Mouse (Mus musculus): ENCODE data around the gene Clec9a. TPM values are rescaled to one million over a fixed set of nuclear protein-coding genes. Genes with fewer than 3 reads are reported as not detected.

Gene Clec9a
- polyA plus RNA-seq, 1 experiment from 2014 or later, result 0.36 TPM

GRCm38 (mm10) chr6:129405999-129406398 is 2.7 kb upstream of the Clec9a start:
- Histone ChIP-seq H3K9me3 (replicated peaks; ENCODE audit: control insufficient read depth, low read length) (no peaks in the 10 kb centered on the region), H3K27me3 (ENCODE audit: control insufficient read depth, insufficient read depth, low read length) (no peaks in the 10 kb centered on the region), H3K4me1 (ENCODE audit: control insufficient read depth, insufficient read depth, low read length) (no peaks in the 10 kb centered on the region; the same call in 1 of the 2 replicates), H3K36me3 (ENCODE audit: control insufficient read depth, insufficient read depth, low read length) (no peaks in the 10 kb centered on the region), H3K9ac (ENCODE audit: low read depth, low read length) (no peak overlapping the region), H3K4me3 (ENCODE audit: low read depth, low read length) (no peak overlapping the region), H3K4me2 (no peak overlapping the region), H3K27ac (ENCODE audit: low read depth, low read length) (no peak overlapping the region)
- ATAC-seq (replicated peaks; ENCODE audit: insufficient number of reproducible peaks, low FRiP score, low TSS enrichment), result no peak

DNA sequence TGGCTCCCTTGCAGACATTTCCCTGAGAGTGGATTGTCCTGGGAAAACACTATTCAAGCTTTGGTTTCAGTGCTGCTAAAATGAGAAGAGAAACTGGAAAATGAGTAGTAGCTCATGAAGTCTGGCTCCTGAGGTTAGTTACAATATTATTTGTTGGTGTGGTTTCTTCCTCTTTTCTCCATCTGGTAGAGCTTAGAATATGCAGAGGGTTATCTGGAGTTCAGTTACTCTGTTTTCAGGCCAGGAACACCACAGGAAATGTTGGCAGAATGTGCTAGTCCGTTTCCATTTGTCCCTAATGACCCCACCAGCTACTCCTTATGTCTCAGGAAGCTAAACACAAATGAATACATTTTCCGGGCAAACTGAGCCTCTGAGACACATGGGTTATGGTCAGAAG is 1.3 kb upstream of the Clec9a start:
- Histone ChIP-seq H3K4me2 (no peak overlapping the region), H3K27ac (ENCODE audit: low read depth, low read length) (no peak overlapping the region), H3K9me3 (replicated peaks; ENCODE audit: control insufficient read depth, low read length) (no peaks in the 10 kb centered on the region), H3K36me3 (ENCODE audit: control insufficient read depth, insufficient read depth, low read length) (no peaks in the 10 kb centered on the region), H3K4me3 (ENCODE audit: low read depth, low read length) (no peak overlapping the region), H3K4me1 (ENCODE audit: control insufficient read depth, insufficient read depth, low read length) (no peaks in the 10 kb centered on the region; the same call in 1 of the 2 replicates), H3K9ac (ENCODE audit: low read depth, low read length) (no peak overlapping the region), H3K27me3 (ENCODE audit: control insufficient read depth, insufficient read depth, low read length) (no peaks in the 10 kb centered on the region)
- WGBS (ENCODE audit: insufficient replicate concordance), result 34% methylated on average over 2 of the region's 2 CpGs
- ATAC-seq (replicated peaks; ENCODE audit: insufficient number of reproducible peaks, low FRiP score, low TSS enrichment), result no peak

- ATAC-seq (replicated peaks; ENCODE audit: insufficient number of reproducible peaks, low FRiP score, low TSS enrichment), result no peak
- WGBS (ENCODE audit: insufficient replicate concordance), result 88% methylated on average over 1 of the region's 1 CpGs
- Histone ChIP-seq H3K4me3 (ENCODE audit: low read depth, low read length) (no peak overlapping the region), H3K4me2 (no peak overlapping the region), H3K27me3 (ENCODE audit: control insufficient read depth, insufficient read depth, low read length) (no peaks in the 10 kb centered on the region), H3K9me3 (replicated peaks; ENCODE audit: control insufficient read depth, low read length) (no peaks in the 10 kb centered on the region), H3K27ac (ENCODE audit: low read depth, low read length) (no peak overlapping the region), H3K9ac (ENCODE audit: low read depth, low read length) (no peak overlapping the region), H3K36me3 (ENCODE audit: control insufficient read depth, insufficient read depth, low read length) (no peaks in the 10 kb centered on the region), H3K4me1 (ENCODE audit: control insufficient read depth, insufficient read depth, low read length) (no peaks in the 10 kb centered on the region)
Measured at GRCm38 (mm10) chr6:129414177-129414576, 5.5 kb downstream of the Clec9a start.

DNA sequence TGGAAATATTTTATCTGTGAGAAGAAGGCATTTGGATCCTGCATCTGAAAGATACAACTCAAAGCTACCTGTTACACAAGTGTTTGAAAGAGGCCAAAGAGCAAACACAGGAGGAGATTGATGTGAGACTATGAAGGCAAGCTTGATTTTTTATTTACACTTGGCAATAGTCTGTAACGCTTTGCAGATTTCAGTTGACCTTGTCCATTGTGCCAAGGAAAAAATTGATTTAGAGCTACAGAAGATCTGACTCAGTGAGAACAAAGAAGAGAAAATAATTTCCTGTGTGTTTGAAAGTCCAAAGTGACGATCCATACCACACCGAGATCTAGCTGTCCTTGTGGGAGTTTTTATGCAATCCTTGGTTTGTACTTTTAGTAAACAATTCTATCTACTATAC is 13.6 kb downstream of the Clec9a start:
- Histone ChIP-seq H3K9me3 (replicated peaks; ENCODE audit: control insufficient read depth, low read length) (no peaks in the 10 kb centered on the region), H3K4me1 (ENCODE audit: control insufficient read depth, insufficient read depth, low read length) (0 out of 2 replicates have a peak, but pooled peaks cover 3% of the 10 kb centered on the region), H3K36me3 (ENCODE audit: control insufficient read depth, insufficient read depth, low read length) (no peaks in the 10 kb centered on the region), H3K9ac (ENCODE audit: low read depth, low read length) (no peak overlapping the region), H3K4me3 (ENCODE audit: low read depth, low read length) (no peak overlapping the region), H3K27me3 (ENCODE audit: control insufficient read depth, insufficient read depth, low read length) (no peaks in the 10 kb centered on the region), H3K27ac (ENCODE audit: low read depth, low read length) (no peak overlapping the region), H3K4me2 (no peak overlapping the region)
- no peak for ATAC-seq (replicated peaks; ENCODE audit: insufficient number of reproducible peaks, low FRiP score, low TSS enrichment)
- whole genome bisulfite sequencing (ENCODE audit: insufficient replicate concordance), result 82% methylated on average over 3 of the region's 3 CpGs

DNA sequence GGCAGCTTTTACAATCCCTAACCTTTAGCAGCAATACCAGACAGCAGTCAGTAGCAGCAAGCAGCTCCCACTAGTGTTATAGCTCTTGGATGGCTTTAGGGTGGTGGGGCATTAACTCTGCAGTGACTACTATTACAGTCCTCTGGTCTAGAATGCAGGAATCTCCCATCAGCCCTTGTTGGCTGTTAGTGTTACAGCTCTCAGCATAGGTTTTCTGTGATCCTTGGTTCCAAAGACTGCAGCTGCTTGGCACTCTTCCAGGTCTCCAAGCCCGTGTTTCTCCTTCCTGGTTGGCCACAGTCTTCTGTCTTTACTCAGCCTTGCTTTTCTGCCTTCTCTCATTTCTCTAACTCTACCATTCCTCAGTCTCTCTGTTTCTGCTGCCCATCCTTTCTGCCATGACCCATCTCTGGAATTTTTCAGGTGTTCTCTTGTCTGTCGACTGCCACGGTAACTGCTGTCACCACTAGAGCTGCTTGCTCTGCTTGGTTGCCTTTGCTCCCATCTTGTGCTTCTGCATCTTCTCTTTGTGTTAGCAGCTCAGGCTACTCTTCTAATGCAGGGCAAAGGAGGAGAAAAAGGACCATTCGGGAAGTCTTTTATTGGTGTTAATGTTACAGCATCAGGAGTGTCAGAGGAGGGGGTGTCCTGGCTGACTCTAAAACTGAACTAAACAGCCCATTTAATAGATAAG is 14.5 kb downstream of the Clec9a start:
- H3K36me3 ChIP-seq (ENCODE audit: control insufficient read depth, insufficient read depth, low read length), result no peaks in the 10 kb centered on the region
- no peaks in the 10 kb centered on the region for H3K9me3 ChIP-seq (replicated peaks; ENCODE audit: control insufficient read depth, low read length)
- WGBS (ENCODE audit: insufficient replicate concordance), result 53% methylated on average over 4 of the region's 4 CpGs
- H3K27me3 ChIP-seq (ENCODE audit: control insufficient read depth, insufficient read depth, low read length), result no peaks in the 10 kb centered on the region
- no peak overlapping the region for H3K4me3 ChIP-seq (ENCODE audit: low read depth, low read length)
- H3K4me2 ChIP-seq, result no peak overlapping the region
- no peak overlapping the region for H3K9ac ChIP-seq (ENCODE audit: low read depth, low read length)
- H3K4me1 ChIP-seq (ENCODE audit: control insufficient read depth, insufficient read depth, low read length), result 0 out of 2 replicates have a peak, but pooled peaks cover 3% of the 10 kb centered on the region
- no peak for ATAC-seq (replicated peaks; ENCODE audit: insufficient number of reproducible peaks, low FRiP score, low TSS enrichment)
- H3K27ac ChIP-seq (ENCODE audit: low read depth, low read length), result peak overlapping the region; percentile 32; the same call in 1 of the 2 replicates

DNA sequence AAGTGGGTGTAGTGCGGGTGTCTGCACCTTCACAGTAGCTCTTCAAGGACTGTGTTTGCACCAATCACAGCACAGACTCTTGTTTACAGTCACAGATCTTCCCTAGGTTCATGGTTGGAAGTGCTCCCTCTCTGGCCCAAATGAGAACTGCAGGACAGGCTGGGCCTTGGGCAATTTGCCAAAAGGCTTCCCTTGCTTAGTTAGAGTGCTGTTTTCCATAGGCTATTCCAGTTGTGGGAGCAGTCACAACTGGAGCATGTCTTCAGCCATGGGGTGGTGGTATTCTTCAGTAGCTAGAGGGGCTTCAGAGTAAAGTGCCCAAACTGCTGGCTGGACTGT is 15.0 kb downstream of the Clec9a start:
- H3K27me3 ChIP-seq (ENCODE audit: control insufficient read depth, insufficient read depth, low read length), result no peaks in the 10 kb centered on the region
- no peak overlapping the region for H3K27ac ChIP-seq (ENCODE audit: low read depth, low read length)
- no peak overlapping the region for H3K9ac ChIP-seq (ENCODE audit: low read depth, low read length)
- no peaks in the 10 kb centered on the region for H3K9me3 ChIP-seq (replicated peaks; ENCODE audit: control insufficient read depth, low read length)
- no peak overlapping the region for H3K4me3 ChIP-seq (ENCODE audit: low read depth, low read length)
- no peak; the same call in 1 of the 2 replicates for ATAC-seq (replicated peaks; ENCODE audit: insufficient number of reproducible peaks, low FRiP score, low TSS enrichment)
- no peaks in the 10 kb centered on the region for H3K36me3 ChIP-seq (ENCODE audit: control insufficient read depth, insufficient read depth, low read length)
- H3K4me2 ChIP-seq, result no peak overlapping the region
- 4% methylated on average over 1 of the region's 1 CpGs for WGBS (ENCODE audit: insufficient replicate concordance)
- 0 out of 2 replicates have a peak, but pooled peaks cover 3% of the 10 kb centered on the region for H3K4me1 ChIP-seq (ENCODE audit: control insufficient read depth, insufficient read depth, low read length)

- no peak overlapping the region for H3K4me3 ChIP-seq (ENCODE audit: low read depth, low read length)
- H3K9me3 ChIP-seq (replicated peaks; ENCODE audit: control insufficient read depth, low read length), result no peaks in the 10 kb centered on the region
- no peak overlapping the region for H3K9ac ChIP-seq (ENCODE audit: low read depth, low read length)
- H3K4me1 ChIP-seq (ENCODE audit: control insufficient read depth, insufficient read depth, low read length), result 0 out of 2 replicates have a peak, but pooled peaks cover 3% of the 10 kb centered on the region
- 45% methylated on average over 5 of the region's 5 CpGs for WGBS (ENCODE audit: insufficient replicate concordance)
- no peak overlapping the region for H3K4me2 ChIP-seq
- H3K36me3 ChIP-seq (ENCODE audit: control insufficient read depth, insufficient read depth, low read length), result no peaks in the 10 kb centered on the region
- ATAC-seq (replicated peaks; ENCODE audit: insufficient number of reproducible peaks, low FRiP score, low TSS enrichment), result no peak
- peak overlapping the region; percentile 68 for H3K27ac ChIP-seq (ENCODE audit: low read depth, low read length)
- no peaks in the 10 kb centered on the region for H3K27me3 ChIP-seq (ENCODE audit: control insufficient read depth, insufficient read depth, low read length)
Measured at GRCm38 (mm10) chr6:129425217-129425616, 16.6 kb downstream of the Clec9a start.

DNA sequence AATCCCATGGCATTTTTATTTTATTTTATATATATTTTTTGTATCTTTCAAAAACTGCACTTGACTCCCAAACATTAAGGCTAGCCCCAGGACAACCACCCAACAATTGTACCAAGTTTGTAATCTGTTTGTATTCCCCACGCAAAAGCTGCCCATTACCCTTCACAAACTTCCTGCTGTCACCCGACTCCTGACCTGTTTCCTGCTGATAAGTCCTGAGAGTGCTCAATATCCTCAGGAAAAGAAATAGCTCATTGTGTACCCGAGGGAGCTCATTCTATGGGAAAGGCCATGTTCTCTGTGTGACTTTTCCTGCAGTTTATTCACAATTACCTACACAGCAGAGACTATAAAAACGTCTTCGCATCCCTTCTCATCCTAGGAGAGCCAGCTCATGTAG is 17.1 kb downstream of the Clec9a start:
- Histone ChIP-seq H3K27me3 (ENCODE audit: control insufficient read depth, insufficient read depth, low read length) (no peaks in the 10 kb centered on the region), H3K4me2 (no peak overlapping the region), H3K4me3 (ENCODE audit: low read depth, low read length) (no peak overlapping the region), H3K9ac (ENCODE audit: low read depth, low read length) (no peak overlapping the region), H3K4me1 (ENCODE audit: control insufficient read depth, insufficient read depth, low read length) (0 out of 2 replicates have a peak, but pooled peaks cover 3% of the 10 kb centered on the region), H3K9me3 (replicated peaks; ENCODE audit: control insufficient read depth, low read length) (no peaks in the 10 kb centered on the region), H3K27ac (ENCODE audit: low read depth, low read length) (peak overlapping the region; percentile 25; the same call in 1 of the 2 replicates), H3K36me3 (ENCODE audit: control insufficient read depth, insufficient read depth, low read length) (no peaks in the 10 kb centered on the region)
- peak; percentile 69; the same call in 1 of the 2 replicates for ATAC-seq (replicated peaks; ENCODE audit: insufficient number of reproducible peaks, low FRiP score, low TSS enrichment)
- WGBS (ENCODE audit: insufficient replicate concordance), result 33% methylated on average over 5 of the region's 5 CpGs

- ATAC-seq (replicated peaks; ENCODE audit: insufficient number of reproducible peaks, low FRiP score, low TSS enrichment), result no peak
- H3K27ac ChIP-seq (ENCODE audit: low read depth, low read length), result no peak overlapping the region
Measured at GRCm38 (mm10) chr6:129427281-129427680, 18.6 kb downstream of the Clec9a start.

More at GRCm38 (mm10) chr6:129427281-129427680, 18.6 kb downstream of the Clec9a start:
- no peak overlapping the region for H3K4me3 ChIP-seq (ENCODE audit: low read depth, low read length)
- no peaks in the 10 kb centered on the region for H3K27me3 ChIP-seq (ENCODE audit: control insufficient read depth, insufficient read depth, low read length)
- no peak overlapping the region for H3K4me2 ChIP-seq
- 0 out of 2 replicates have a peak, but pooled peaks cover 3% of the 10 kb centered on the region for H3K4me1 ChIP-seq (ENCODE audit: control insufficient read depth, insufficient read depth, low read length)
- WGBS (ENCODE audit: insufficient replicate concordance), result 72% methylated on average over 4 of the region's 4 CpGs
- no peaks in the 10 kb centered on the region for H3K9me3 ChIP-seq (replicated peaks; ENCODE audit: control insufficient read depth, low read length)
- no peak overlapping the region for H3K9ac ChIP-seq (ENCODE audit: low read depth, low read length)
- no peaks in the 10 kb centered on the region for H3K36me3 ChIP-seq (ENCODE audit: control insufficient read depth, insufficient read depth, low read length)
